Mouse (Mus musculus) heart, postnatal 25 days (tissue): ENCODE data around the gene Olfr893. TPM values are rescaled to one million over a fixed set of nuclear protein-coding genes. Genes with fewer than 3 reads are reported as not detected.
"Not testable (repeated sequence)": the region's sequence is repeated elsewhere in the genome, so short reads cannot be mapped to it uniquely, and the experiment has no call there.

Experiments
- DNase-seq: peaks from one replicate; pipeline ENCODE4 v3.0.0; 2022; ENCODE audit warnings: low spot score
- intact Hi-C: fragments of 180-260 bp; cut with DNase I; formaldehyde crosslinking; loops from one replicate; pipeline ENCODE4 v1.15.1; 2025
- total RNA-seq, 2 experiments: library from RNA; stranded (reverse); gene quantifications; 2 replicates each; pipeline ENCODE4 v1.2.3; 2021

Olfr893 gene
- not detected for total RNA-seq

DNA sequence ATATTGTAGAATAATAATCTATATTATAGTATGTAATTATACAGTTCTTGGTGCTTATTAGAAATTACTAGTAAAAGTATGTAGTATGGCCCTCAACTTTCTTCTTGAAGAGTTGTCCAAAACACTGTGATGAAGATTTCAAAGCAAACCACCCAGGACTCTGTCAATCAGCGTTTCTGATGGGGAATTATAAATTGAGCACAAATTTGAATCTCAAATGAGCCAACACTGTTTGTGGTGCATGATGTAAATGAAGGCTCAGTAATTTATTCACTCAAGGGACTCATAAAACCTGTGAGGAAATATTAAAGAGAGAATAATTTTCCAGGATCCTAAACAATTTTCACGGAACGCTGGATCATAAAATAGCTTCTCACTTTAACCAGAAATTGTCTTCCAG lies at the start of gene Olfr893:
TSS of gene Olfr893 (plus strand) at position 301 of the 400 bp plus-strand sequence.
- DNase-seq = no peak
- intact Hi-C loops = no loop called here

DNA sequence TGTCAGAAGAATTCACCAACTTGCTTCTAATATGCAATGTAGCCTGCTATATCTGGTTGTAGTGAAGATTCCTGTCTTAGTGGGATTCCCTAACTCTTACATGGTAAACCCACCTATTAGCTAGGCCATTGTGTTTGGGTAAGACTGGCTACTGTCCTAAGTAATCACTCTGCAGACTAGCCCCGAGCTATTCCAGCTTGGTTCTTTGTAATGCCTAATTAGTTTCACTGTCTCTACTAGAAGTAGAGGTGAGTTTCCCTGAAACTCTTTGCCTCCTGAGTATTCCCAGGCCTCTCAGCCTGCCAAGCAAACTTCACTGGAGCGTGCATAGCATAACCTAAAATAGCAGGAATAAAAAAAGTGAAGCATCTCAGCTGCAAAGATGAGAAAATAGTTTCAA lies 39.8 kb upstream of the Olfr893 start:
- intact Hi-C loops, DNase-seq: not testable (repeated sequence)

DNA sequence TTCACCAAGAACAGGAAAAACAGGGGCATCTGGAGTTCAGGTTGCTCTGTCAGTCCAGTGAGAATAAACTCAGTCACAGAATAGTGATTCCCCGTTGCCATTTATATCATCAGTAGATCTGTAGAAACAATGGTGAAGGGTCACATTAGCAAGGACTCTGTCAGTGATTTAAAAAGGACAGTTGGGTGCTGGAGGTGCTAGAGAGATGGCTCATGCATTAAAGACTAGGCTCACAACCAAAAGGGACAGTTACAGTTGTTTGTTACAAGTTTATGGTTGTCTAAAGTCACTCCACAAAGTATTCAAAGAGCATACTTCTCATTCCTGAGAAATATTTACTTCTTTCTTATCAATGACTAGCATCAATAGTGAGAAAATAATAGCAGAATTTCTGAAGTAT lies 27.4 kb upstream of the Olfr893 start, which contains the start of gene Olfr891:
TSS of gene Olfr891 (minus strand) at position 101 of the 400 bp plus-strand sequence.
- DNase-seq = no peak
- intact Hi-C loops = no loop called here

DNA sequence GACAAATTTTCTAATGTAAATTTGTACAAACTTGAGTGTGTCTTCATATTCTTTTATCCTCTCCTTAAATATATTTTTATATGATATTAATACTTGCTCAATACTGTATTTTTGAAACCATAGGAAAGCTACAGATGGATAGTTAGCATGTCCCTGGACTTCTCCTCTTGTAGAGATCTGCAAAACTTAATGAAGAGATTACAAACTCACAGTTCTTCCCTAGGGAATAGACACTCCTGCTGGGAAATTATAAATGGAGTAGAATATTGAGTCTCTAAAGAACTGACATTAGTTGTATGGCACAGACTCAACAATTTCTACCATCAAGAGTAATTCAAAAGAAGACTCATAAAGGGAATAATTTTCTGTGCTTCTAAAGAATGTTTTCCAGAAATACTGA lies 9.6 kb downstream of the Olfr893 start, which contains the start of gene Olfr894:
TSS of gene Olfr894 (plus strand) at position 301 of the 400 bp plus-strand sequence.
- intact Hi-C loops = no loop called here
- DNase-seq = no peak

DNA sequence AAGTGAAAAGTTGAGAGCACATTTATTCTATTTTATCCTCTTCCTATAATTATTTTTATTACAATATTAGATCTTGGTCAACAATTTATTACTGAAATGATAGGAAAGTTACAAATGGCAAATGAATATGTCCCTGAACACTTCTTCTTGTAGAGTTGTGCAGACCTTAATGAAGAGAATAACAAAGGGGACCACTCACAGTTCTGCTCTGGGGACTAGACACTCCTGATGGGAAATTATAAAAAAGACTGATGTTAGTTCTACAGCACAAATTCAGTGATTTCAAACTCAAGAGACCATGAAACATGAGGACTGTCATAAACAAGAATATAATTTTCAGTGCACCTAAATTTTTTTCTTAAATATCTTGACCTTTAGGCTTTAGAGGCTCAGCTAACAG lies 44.3 kb downstream of the Olfr893 start, which contains the start of gene Olfr143:
TSS of gene Olfr143 (plus strand) at position 301 of the 400 bp plus-strand sequence.
- intact Hi-C loops = no loop called here
- no peak for DNase-seq

Other genes starting within 250 kb of the Olfr893 start
- not detected for gene Olfr881, start 216.5 kb upstream of the Olfr893 start, total RNA-seq
- not detected for gene Olfr883, start 182.6 kb upstream of the Olfr893 start, total RNA-seq
- gene Olfr884, start 161.8 kb upstream of the Olfr893 start, total RNA-seq = not detected
- not detected for gene Olfr885, start 147.0 kb upstream of the Olfr893 start, total RNA-seq
- gene Olfr887, start 124.3 kb upstream of the Olfr893 start, total RNA-seq = not detected
- not detected for gene Olfr888, start 100.2 kb upstream of the Olfr893 start, total RNA-seq
- not detected for gene Olfr889, start 93.2 kb upstream of the Olfr893 start, total RNA-seq
- gene Olfr890, start 65.8 kb upstream of the Olfr893 start, total RNA-seq = not detected
- gene Olfr891, start 27.5 kb upstream of the Olfr893 start, total RNA-seq = not detected
- not detected for gene Olfr894, start 9.7 kb downstream of the Olfr893 start, total RNA-seq
- not detected for gene Olfr143, start 44.4 kb downstream of the Olfr893 start, total RNA-seq
- gene Olfr895, start 59.5 kb downstream of the Olfr893 start, total RNA-seq = not detected
- gene Olfr896-ps1, start 82.7 kb downstream of the Olfr893 start, total RNA-seq = not detected
- not detected for gene Olfr25, start 120.7 kb downstream of the Olfr893 start, total RNA-seq
- gene Olfr898, start 140.0 kb downstream of the Olfr893 start, total RNA-seq = not detected
- gene Olfr250, start 158.5 kb downstream of the Olfr893 start, total RNA-seq = not detected
- gene Olfr251, start 168.7 kb downstream of the Olfr893 start, total RNA-seq = not detected
- gene Olfr147, start 193.3 kb downstream of the Olfr893 start, total RNA-seq = not detected
- not detected for gene Olfr901, start 221.1 kb downstream of the Olfr893 start, total RNA-seq
- not detected for gene Olfr902, start 239.3 kb downstream of the Olfr893 start, total RNA-seq